Mouse (Mus musculus) common myeloid progenitor, adult 5-6 weeks (primary cell): ENCODE data around the gene Ropn1l. TPM values are rescaled to one million over a fixed set of nuclear protein-coding genes. Genes with fewer than 3 reads are reported as not detected.

Experiments used
- ATAC-seq: replicated peaks from 2 replicates; pipeline ENCODE4 v1.8.0; 2016; ENCODE audit warnings: low read depth, mild to moderate bottlenecking, moderate TSS enrichment, inconsistent platforms; ENCODE audit not compliant: poor library complexity, severe bottlenecking
- total RNA-seq: library from RNA; stranded (forward); fragments of 200-1000, 187-1606 nt; gene quantifications from 2 replicates; pipeline ENCODE4 v1.2.3, GENCODE M21; 2017

The Ropn1l gene
- total RNA-seq, 1 experiment from 2014 or later: 0.37 TPM

GRCm38 (mm10) chr15:31449772-31450171, 3.8 kb downstream of the Ropn1l start:
- ATAC-seq: no peak

GRCm38 (mm10) chr15:31447121-31447520, 6.4 kb downstream of the Ropn1l start:
- ATAC-seq: peak; percentile 80

GRCm38 (mm10) chr15:31442698-31443097, 10.8 kb downstream of the Ropn1l start:
- no peak for ATAC-seq

DNA sequence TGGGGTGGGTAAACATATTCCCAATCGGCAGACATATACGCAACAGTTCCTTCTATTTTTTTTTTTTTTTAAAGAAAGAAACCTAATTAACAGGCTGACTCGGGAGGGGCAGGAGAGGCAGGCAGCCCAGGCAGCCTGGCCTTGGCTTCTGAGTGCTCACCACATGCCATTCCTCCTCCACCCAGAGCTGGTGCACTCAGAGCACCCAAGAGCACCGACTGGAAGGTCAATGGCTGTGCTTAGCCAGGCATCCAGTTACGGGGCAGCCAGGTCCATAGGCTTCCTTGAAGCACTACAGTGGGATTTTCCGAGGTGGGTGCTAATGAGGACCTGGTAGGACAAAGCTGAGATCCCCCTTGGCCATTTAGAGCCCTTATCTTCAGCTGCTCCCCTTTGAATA, 11.5 kb downstream of the Ropn1l start:
- ATAC-seq: no peak

- ATAC-seq: no peak
Measured at GRCm38 (mm10) chr15:31436811-31437210, 16.7 kb downstream of the Ropn1l start.

DNA sequence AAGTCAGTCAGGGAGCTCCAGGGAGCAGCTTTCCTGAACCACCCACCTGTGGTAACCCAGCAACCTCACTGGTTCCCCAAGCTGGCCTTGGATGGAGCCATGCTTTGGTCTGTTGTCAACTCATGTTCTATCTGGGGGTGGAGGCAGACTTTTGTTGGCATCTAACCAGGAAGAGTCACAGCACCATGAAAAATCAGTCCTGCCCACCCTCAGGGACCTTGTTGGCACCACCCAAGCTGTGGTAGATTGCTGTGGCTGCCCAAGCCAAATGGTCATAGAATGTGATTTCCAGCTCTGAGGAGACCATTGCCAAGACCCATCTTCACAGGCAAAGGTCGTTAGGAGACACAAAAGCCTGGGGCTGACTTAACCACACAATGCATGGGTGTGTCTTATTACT, 17.5 kb downstream of the Ropn1l start:
- ATAC-seq: no peak

GRCm38 (mm10) chr15:31433768-31434167, 19.8 kb downstream of the Ropn1l start:
- ATAC-seq: no peak

GRCm38 (mm10) chr15:31431847-31432246, 21.7 kb downstream of the Ropn1l start:
- ATAC-seq: no peak

DNA sequence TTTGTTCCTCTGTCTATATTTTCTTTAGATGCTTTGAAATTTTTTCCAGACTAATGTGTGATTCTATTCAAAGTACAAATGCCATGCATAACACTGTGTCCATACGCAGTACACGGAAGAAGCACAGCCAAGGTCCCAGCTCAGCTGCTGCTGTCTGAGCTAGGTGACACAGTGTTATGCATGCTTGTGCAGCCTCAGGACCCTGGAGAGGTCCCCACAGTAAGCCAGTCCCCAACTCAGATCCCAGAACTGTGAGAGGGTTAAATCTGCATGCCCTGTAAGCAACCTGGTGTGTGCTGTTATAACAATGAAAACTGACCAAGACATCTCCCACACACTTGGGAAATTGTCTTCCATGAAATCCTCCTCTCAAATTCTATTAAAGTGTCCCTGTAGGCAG, 23.5 kb downstream of the Ropn1l start:
- ATAC-seq: no peak

GRCm38 (mm10) chr15:31429429-31429828, 24.1 kb downstream of the Ropn1l start:
- no peak for ATAC-seq

GRCm38 (mm10) chr15:31428571-31428970, 25.0 kb downstream of the Ropn1l start:
- no peak for ATAC-seq

GRCm38 (mm10) chr15:31427390-31427789, 26.1 kb downstream of the Ropn1l start:
- ATAC-seq: no peak

DNA sequence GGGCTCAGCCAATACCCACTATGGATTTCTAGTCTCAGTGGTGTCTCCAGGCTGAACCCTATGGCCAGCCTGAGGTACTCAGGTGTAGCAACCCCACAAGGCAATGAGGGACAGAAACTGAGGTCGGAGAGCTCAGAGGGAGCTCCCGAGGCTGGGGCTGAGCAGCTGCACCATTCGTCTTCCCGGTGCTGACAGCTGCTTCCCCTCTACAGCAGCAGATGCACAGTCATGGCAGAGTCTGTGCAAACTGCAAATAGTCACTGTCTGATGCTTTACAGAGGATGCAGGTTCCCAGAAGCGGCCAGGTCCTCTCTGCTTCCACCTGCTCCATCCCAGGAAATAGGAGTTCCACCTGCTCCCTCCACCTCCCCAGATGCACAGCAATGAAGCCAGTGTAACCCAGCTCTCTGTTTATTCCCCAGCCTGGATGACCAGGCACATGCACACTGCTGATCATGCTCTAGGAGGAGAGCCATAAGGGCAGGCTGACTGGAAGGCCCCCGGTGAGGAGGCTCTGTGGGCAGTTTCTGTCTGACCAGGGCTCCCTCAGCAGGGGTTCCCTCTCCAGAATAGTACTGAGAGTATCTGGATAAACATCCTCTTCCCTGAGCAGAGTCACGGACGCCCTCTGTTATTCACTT, 27.4 kb downstream of the Ropn1l start:
- ATAC-seq: peak; percentile 76

DNA sequence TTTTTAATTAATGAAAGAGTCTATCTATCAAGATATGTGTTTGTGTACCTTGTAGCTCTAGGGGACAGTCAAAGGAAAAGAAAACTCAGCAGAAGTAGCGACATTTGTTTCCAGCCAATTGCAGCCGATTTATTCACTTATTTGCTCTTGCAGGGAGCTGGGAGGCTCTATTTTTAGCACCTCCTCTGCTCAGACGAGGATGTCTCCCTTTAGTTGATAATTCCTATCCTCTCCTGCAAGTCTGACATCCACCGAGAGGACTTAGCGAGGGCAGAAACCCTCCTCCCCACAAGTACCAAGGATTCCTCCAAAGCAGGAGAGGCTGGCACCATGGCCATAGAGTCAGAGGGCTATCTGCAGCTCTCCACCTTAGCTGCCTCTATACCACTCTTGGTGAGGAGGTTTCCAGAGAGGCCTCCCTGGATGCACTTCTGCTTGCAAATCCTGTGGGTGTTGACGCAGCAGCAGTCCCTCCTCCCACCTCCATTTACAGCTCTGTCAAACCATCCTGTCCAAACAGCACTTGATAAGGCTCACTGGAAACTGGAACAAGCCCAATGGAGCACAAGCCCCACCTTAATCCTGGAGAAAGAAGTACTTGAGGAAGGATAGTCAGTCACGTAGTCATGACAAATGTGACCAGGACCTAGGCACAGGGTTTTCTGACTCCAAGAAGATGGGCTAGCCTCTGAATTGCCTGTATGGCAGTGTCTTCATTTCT, 30.7 kb downstream of the Ropn1l start:
- ATAC-seq: no peak

DNA sequence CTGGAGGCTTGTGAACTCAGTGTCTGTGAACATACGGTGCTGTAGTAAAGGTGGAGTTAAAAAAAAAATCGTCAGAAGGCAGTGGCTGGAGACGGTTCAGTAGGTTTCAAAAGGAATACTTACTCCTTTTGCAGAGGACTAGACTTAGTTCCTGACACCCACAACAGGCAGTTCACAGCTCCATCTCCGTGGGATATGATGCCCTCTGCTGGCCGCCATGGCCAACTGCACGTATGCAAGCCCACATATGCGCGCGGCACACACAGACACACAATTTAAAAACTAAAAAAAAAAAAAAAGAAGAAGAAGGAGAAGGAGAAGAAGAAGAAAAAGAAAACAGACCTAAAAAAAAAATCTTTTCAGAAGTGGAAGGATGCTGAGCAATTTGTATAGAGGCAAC, 34.5 kb downstream of the Ropn1l start:
- peak; percentile 59 for ATAC-seq

DNA sequence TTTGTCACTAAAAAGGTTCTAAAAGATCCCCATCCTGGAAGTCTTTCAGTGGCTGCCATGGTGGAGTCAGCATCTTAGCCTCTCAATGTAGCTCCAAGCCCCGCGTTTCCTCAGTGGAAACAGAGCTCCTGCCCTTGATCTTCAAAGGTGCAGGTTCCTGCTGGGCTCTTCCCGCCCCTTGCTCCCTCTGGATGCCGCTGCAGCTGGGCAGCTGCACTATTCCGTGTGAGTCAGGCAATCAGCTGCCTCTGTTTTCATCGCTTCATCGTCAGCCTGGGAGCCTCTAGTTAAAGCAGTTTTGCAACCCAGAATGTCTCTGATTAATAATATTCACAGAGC, 34.9 kb downstream of the Ropn1l start:
- ATAC-seq: no peak

GRCm38 (mm10) chr15:31417796-31418685, 35.5 kb downstream of the Ropn1l start:
- peak; percentile 81 for ATAC-seq

- no peak for ATAC-seq
Measured at GRCm38 (mm10) chr15:31417409-31417795, 36.1 kb downstream of the Ropn1l start.

DNA sequence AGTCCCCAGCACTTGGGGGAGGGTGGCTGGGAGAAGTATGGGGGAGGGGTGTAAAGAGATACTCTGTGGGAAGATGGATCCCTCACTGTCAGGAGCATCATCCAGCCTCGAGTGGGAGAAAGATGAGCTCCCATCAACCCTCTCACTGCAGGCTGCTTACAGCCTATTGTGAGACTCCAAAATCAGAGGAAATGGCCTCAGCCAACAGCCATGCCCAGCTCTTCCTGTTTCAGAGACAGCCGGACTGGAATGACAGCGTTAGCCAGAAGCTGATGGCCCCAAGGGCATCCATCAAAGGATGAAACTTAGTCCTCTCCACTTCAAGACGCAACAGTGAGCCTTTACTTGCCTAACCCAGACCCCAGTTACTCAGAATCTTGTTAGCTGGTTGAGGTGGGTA, 38.4 kb downstream of the Ropn1l start:
- no peak for ATAC-seq

- ATAC-seq: no peak
Measured at GRCm38 (mm10) chr15:31414179-31414898, 39.2 kb downstream of the Ropn1l start.
